Mouse (Mus musculus): ENCODE measurements at regions not wholly inside any gene's neighbourhood (a gene's known extent, or its start where the extent isn't known, plus 50 kb on each side); places are given as distances from the start of the nearest gene placed in this dataset.

- TF ChIP-seq POLR2AphosphoS2 (IDR thresholded peaks at IDR 0.05; ENCODE audit: insufficient read length, low read depth), result no peak
- peak; percentile 76; the same call in 1 of the 2 replicates for TF ChIP-seq CEBPB (IDR thresholded peaks at IDR 0.05; ENCODE audit: insufficient read depth, poor library complexity, severe bottlenecking)
- Histone ChIP-seq H3K4me2 (ENCODE audit: low read depth) (no peak overlapping the region), H3ac (ENCODE audit: control insufficient read depth, insufficient read length) (no peak overlapping the region), H3K4me3 (no peak overlapping the region), H3K36me3 (ENCODE audit: control insufficient read depth, insufficient read depth) (no peaks in the 10 kb centered on the region), H3K79me2 (ENCODE audit: control insufficient read depth, insufficient read depth) (no peaks in the 10 kb centered on the region), H3K27me3 (ENCODE audit: control insufficient read depth, insufficient read depth, insufficient read length) (no peaks in the 10 kb centered on the region)
Measured at GRCm38 (mm10) chr1:184402985-184403384, 329.4 kb downstream of the Hlx start.

GRCm38 (mm10) chr1:184395215-184395614, 337.2 kb downstream of the Hlx start:
- Histone ChIP-seq H3K4me2 (ENCODE audit: low read depth) (peak overlapping the region; percentile 75), H3K36me3 (ENCODE audit: control insufficient read depth, insufficient read depth) (no peaks in the 10 kb centered on the region), H3K4me3 (no peak overlapping the region), H3K79me2 (ENCODE audit: control insufficient read depth, insufficient read depth) (no peaks in the 10 kb centered on the region), H3ac (ENCODE audit: control insufficient read depth, insufficient read length) (no peak overlapping the region), H3K27me3 (ENCODE audit: control insufficient read depth, insufficient read depth, insufficient read length) (no peaks in the 10 kb centered on the region)
- TF ChIP-seq TCF3 (IDR thresholded peaks at IDR 0.05; ENCODE audit: insufficient read length, low read depth), result no peak
- no peak for TF ChIP-seq E2F4 (IDR thresholded peaks at IDR 0.05; ENCODE audit: insufficient read depth)
- no peak for TF ChIP-seq MAX (IDR thresholded peaks at IDR 0.05; ENCODE audit: low read depth)
- no peak for TF ChIP-seq REST (IDR thresholded peaks at IDR 0.05; ENCODE audit: insufficient read depth, insufficient read length)
- no peak for TF ChIP-seq POLR2AphosphoS2 (IDR thresholded peaks at IDR 0.05; ENCODE audit: insufficient read length, low read depth)
- TF ChIP-seq MYOD1 (IDR thresholded peaks at IDR 0.05; ENCODE audit: control insufficient read depth in 1 of 3, insufficient read length in 2 of 3, low read depth in 2 of 3), result no peak

- Histone ChIP-seq H3K4me2 (ENCODE audit: low read depth) (peak overlapping the region; percentile 75), H3K27me3 (ENCODE audit: control insufficient read depth, insufficient read depth, insufficient read length) (no peaks in the 10 kb centered on the region), H3K4me3 (no peak overlapping the region), H3K36me3 (ENCODE audit: control insufficient read depth, insufficient read depth) (no peaks in the 10 kb centered on the region), H3K79me2 (ENCODE audit: control insufficient read depth, insufficient read depth) (no peaks in the 10 kb centered on the region), H3ac (ENCODE audit: control insufficient read depth, insufficient read length) (no peak overlapping the region)
- TF ChIP-seq MAX (IDR thresholded peaks at IDR 0.05; ENCODE audit: low read depth) (no peak), SRF (IDR thresholded peaks at IDR 0.05; ENCODE audit: control insufficient read depth, insufficient read length, low read depth) (no peak), MYOG (IDR thresholded peaks at IDR 0.05; ENCODE audit: control insufficient read depth in 1 of 3, insufficient read depth in 1 of 3, insufficient read length in 2 of 3, low read depth in 2 of 3) (no peak), E2F4 (IDR thresholded peaks at IDR 0.05; ENCODE audit: insufficient read depth) (no peak), USF1 (IDR thresholded peaks at IDR 0.05; ENCODE audit: low read depth) (no peak), POLR2A (IDR thresholded peaks at IDR 0.05; ENCODE audit: insufficient read length, low read depth) (no peak), TCF12 (IDR thresholded peaks at IDR 0.05; ENCODE audit: insufficient read depth, poor library complexity, severe bottlenecking) (no peak), TCF3 (IDR thresholded peaks at IDR 0.05; ENCODE audit: insufficient read length, low read depth) (no peak), MYOD1 (IDR thresholded peaks at IDR 0.05; ENCODE audit: control insufficient read depth in 1 of 3, insufficient read length in 2 of 3, low read depth in 2 of 3) (no peak), POLR2AphosphoS2 (IDR thresholded peaks at IDR 0.05; ENCODE audit: insufficient read length, low read depth) (no peak), CEBPB (IDR thresholded peaks at IDR 0.05; ENCODE audit: insufficient read depth, poor library complexity, severe bottlenecking) (no peak), REST (IDR thresholded peaks at IDR 0.05; ENCODE audit: insufficient read depth, insufficient read length) (no peak)
Measured at GRCm38 (mm10) chr1:184394559-184395194, 337.7 kb downstream of the Hlx start.

- H3K27me3 ChIP-seq (ENCODE audit: control insufficient read depth, insufficient read depth, insufficient read length), result no peaks in the 10 kb centered on the region
- no peaks in the 10 kb centered on the region for H3K79me2 ChIP-seq (ENCODE audit: control insufficient read depth, insufficient read depth)
- H3ac ChIP-seq (ENCODE audit: control insufficient read depth, insufficient read length), result no peak overlapping the region
- no peaks in the 10 kb centered on the region for H3K36me3 ChIP-seq (ENCODE audit: control insufficient read depth, insufficient read depth)
- peak; percentile 79 to 96 (median 89) for TF ChIP-seq MYOG (IDR thresholded peaks at IDR 0.05; ENCODE audit: control insufficient read depth in 1 of 3, insufficient read depth in 1 of 3, insufficient read length in 2 of 3, low read depth in 2 of 3)
- TF ChIP-seq TCF3 (IDR thresholded peaks at IDR 0.05; ENCODE audit: insufficient read length, low read depth), result no peak
- TF ChIP-seq REST (IDR thresholded peaks at IDR 0.05; ENCODE audit: insufficient read depth, insufficient read length), result no peak
- TF ChIP-seq USF1 (IDR thresholded peaks at IDR 0.05; ENCODE audit: low read depth), result no peak
- TF ChIP-seq CEBPB (IDR thresholded peaks at IDR 0.05; ENCODE audit: insufficient read depth, poor library complexity, severe bottlenecking), result no peak
- TF ChIP-seq TCF12 (IDR thresholded peaks at IDR 0.05; ENCODE audit: insufficient read depth, poor library complexity, severe bottlenecking), result peak; percentile 89
- TF ChIP-seq MAX (IDR thresholded peaks at IDR 0.05; ENCODE audit: low read depth), result no peak
- TF ChIP-seq E2F4 (IDR thresholded peaks at IDR 0.05; ENCODE audit: insufficient read depth), result no peak
- TF ChIP-seq POLR2A (IDR thresholded peaks at IDR 0.05; ENCODE audit: insufficient read length, low read depth), result no peak
- TF ChIP-seq POLR2AphosphoS2 (IDR thresholded peaks at IDR 0.05; ENCODE audit: insufficient read length, low read depth), result no peak
- TF ChIP-seq SRF (IDR thresholded peaks at IDR 0.05; ENCODE audit: control insufficient read depth, insufficient read length, low read depth), result no peak
- peak; percentile 96 to 99 (median 98) for TF ChIP-seq MYOD1 (IDR thresholded peaks at IDR 0.05; ENCODE audit: control insufficient read depth in 1 of 3, insufficient read length in 2 of 3, low read depth in 2 of 3)
- H3K4me2 ChIP-seq (ENCODE audit: low read depth), result peak overlapping the region; percentile 30
- H3K4me3 ChIP-seq, result no peak overlapping the region
Measured at GRCm38 (mm10) chr1:184384088-184384823, 348.2 kb downstream of the Hlx start.

- Histone ChIP-seq H3ac (ENCODE audit: control insufficient read depth, insufficient read length) (no peak overlapping the region), H3K27me3 (ENCODE audit: control insufficient read depth, insufficient read depth, insufficient read length) (no peaks in the 10 kb centered on the region), H3K4me2 (ENCODE audit: low read depth) (no peak overlapping the region), H3K4me3 (no peak overlapping the region), H3K79me2 (ENCODE audit: control insufficient read depth, insufficient read depth) (no peaks in the 10 kb centered on the region), H3K36me3 (ENCODE audit: control insufficient read depth, insufficient read depth) (no peaks in the 10 kb centered on the region)
- TF ChIP-seq E2F4 (IDR thresholded peaks at IDR 0.05; ENCODE audit: insufficient read depth), result no peak
- no peak for TF ChIP-seq CEBPB (IDR thresholded peaks at IDR 0.05; ENCODE audit: insufficient read depth, poor library complexity, severe bottlenecking)
- no peak for TF ChIP-seq TCF12 (IDR thresholded peaks at IDR 0.05; ENCODE audit: insufficient read depth, poor library complexity, severe bottlenecking)
- TF ChIP-seq MAX (IDR thresholded peaks at IDR 0.05; ENCODE audit: low read depth), result no peak
- no peak for TF ChIP-seq POLR2AphosphoS2 (IDR thresholded peaks at IDR 0.05; ENCODE audit: insufficient read length, low read depth)
- no peak for TF ChIP-seq SRF (IDR thresholded peaks at IDR 0.05; ENCODE audit: control insufficient read depth, insufficient read length, low read depth)
- TF ChIP-seq MYOG (IDR thresholded peaks at IDR 0.05; ENCODE audit: control insufficient read depth in 1 of 3, insufficient read depth in 1 of 3, insufficient read length in 2 of 3, low read depth in 2 of 3), result no peak
- TF ChIP-seq REST (IDR thresholded peaks at IDR 0.05; ENCODE audit: insufficient read depth, insufficient read length), result no peak
- TF ChIP-seq POLR2A (IDR thresholded peaks at IDR 0.05; ENCODE audit: insufficient read length, low read depth), result no peak
- no peak for TF ChIP-seq TCF3 (IDR thresholded peaks at IDR 0.05; ENCODE audit: insufficient read length, low read depth)
- no peak for TF ChIP-seq MYOD1 (IDR thresholded peaks at IDR 0.05; ENCODE audit: control insufficient read depth in 1 of 3, insufficient read length in 2 of 3, low read depth in 2 of 3)
- no peak for TF ChIP-seq USF1 (IDR thresholded peaks at IDR 0.05; ENCODE audit: low read depth)
Measured at GRCm38 (mm10) chr1:184378665-184379064, 344.6 kb upstream of the 1700056E22Rik start.
